Mouse (Mus musculus): ENCODE measurements around the gene Pcdh19. TPM values are rescaled to one million over a fixed set of nuclear protein-coding genes. Genes with fewer than 3 reads are reported as not detected.

Gene Pcdh19
- polyA plus RNA-seq, 1 experiment from 2014 or later = 2.1 TPM

DNA sequence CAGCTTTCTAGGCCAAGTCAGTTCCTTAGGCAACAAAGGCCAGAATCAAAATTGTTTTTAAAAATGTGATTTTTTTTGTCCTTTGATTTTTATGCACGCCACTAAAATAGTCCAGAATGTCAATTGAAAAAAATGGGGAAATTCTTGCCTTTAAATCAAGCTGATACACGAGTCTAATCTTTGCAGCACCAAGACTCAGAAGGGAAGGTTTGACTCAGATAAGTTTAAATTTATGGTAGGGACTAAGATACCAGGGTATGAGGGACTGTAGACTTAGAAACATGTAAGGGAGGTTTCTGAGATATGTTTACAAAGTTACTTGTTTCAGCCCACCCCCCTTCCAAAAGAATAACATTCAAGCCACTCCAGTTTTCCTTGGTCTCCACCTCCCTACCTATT lies 3.6 kb upstream of the Pcdh19 start:
- WGBS = 39% methylated on average over 2 of the region's 2 CpGs
- no peak overlapping the region for H3K9ac ChIP-seq (ENCODE audit: low read length)
- ATAC-seq (ENCODE audit: low read depth) = no peak
- no peaks in the 10 kb centered on the region for H3K36me3 ChIP-seq (ENCODE audit: control insufficient read depth, insufficient read depth, low read length)
- H3K4me1 ChIP-seq (replicated peaks; ENCODE audit: control insufficient read depth, insufficient read depth, low read length) = no peaks in the 10 kb centered on the region
- no peak overlapping the region for H3K27ac ChIP-seq (ENCODE audit: low read length)
- H3K4me3 ChIP-seq (ENCODE audit: low read length) = no peak overlapping the region
- H3K9me3 ChIP-seq (ENCODE audit: control insufficient read depth, low read length) = no peaks in the 10 kb centered on the region
- no peak overlapping the region for H3K4me2 ChIP-seq (ENCODE audit: low read depth, low read length)
- H3K27me3 ChIP-seq (ENCODE audit: control insufficient read depth, insufficient read depth, low read depth, low read length) = peaks cover 10% of the 10 kb centered on the region

DNA sequence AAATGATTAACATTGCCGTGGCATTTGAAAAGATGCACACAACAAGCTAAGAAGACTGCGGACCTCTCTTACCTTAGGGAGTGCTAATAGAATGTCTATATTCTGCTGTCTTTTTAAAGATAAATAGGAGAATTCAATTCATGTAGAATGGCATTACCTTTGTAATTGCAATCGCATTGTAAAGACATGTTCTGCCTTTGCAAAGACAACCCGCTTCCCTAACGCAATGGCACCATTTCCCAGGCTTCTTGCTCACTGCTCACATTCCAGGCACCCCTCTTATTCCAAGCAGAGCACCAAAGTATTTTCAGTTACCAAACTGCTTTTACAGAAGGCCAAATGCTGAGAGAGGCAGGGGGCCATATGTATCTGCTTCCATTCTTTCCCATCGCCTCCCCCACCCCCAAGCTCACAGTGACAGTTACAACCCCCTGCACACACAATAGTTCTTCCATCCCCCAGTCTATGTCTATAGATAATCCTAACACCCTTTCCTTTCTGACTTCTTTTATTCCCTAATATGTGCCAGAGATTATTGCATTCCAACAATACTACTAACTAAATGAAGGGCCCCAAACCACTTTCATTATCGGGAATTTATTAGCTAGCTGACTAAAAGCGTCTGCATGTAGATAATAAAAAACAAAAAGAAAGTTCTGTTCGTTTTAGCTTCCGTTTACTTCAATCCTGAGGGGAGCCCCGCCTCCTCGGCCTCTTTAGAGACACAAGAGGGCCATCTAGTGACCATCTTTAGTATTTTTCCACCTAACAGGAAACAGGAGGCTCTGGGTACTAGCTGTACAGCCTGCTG lies 3.0 kb upstream of the Pcdh19 start:
- Histone ChIP-seq H3K4me1 (replicated peaks; ENCODE audit: control insufficient read depth, insufficient read depth, low read length) (no peaks in the 10 kb centered on the region), H3K27me3 (ENCODE audit: control insufficient read depth, insufficient read depth, low read depth, low read length) (peaks cover 14% of the 10 kb centered on the region), H3K9ac (ENCODE audit: low read length) (no peak overlapping the region), H3K9me3 (ENCODE audit: control insufficient read depth, low read length) (no peaks in the 10 kb centered on the region), H3K4me2 (ENCODE audit: low read depth, low read length) (peak overlapping the region; percentile 52), H3K36me3 (ENCODE audit: control insufficient read depth, insufficient read depth, low read length) (no peaks in the 10 kb centered on the region), H3K4me3 (ENCODE audit: low read length) (peak overlapping the region; percentile 29), H3K27ac (ENCODE audit: low read length) (no peak overlapping the region)
- ATAC-seq (ENCODE audit: low read depth) = no peak; the same call in 1 of the 2 replicates
- 8% methylated on average over 12 of the region's 12 CpGs for WGBS

- Histone ChIP-seq H3K9ac (ENCODE audit: low read length) (no peak overlapping the region), H3K4me2 (ENCODE audit: low read depth, low read length) (peak overlapping the region; percentile 52), H3K4me3 (ENCODE audit: low read length) (peak overlapping the region; percentile 29), H3K9me3 (ENCODE audit: control insufficient read depth, low read length) (no peaks in the 10 kb centered on the region), H3K4me1 (replicated peaks; ENCODE audit: control insufficient read depth, insufficient read depth, low read length) (no peaks in the 10 kb centered on the region), H3K27ac (ENCODE audit: low read length) (no peak overlapping the region), H3K27me3 (ENCODE audit: control insufficient read depth, insufficient read depth, low read depth, low read length) (peaks cover 19% of the 10 kb centered on the region), H3K36me3 (ENCODE audit: control insufficient read depth, insufficient read depth, low read length) (no peaks in the 10 kb centered on the region)
- ATAC-seq (ENCODE audit: low read depth) = no peak
- 7% methylated on average over 11 of the region's 11 CpGs for WGBS
These were observed 2.0 kb upstream of the Pcdh19 start for GRCm38 (mm10) chrX:133690822-133691221.

DNA sequence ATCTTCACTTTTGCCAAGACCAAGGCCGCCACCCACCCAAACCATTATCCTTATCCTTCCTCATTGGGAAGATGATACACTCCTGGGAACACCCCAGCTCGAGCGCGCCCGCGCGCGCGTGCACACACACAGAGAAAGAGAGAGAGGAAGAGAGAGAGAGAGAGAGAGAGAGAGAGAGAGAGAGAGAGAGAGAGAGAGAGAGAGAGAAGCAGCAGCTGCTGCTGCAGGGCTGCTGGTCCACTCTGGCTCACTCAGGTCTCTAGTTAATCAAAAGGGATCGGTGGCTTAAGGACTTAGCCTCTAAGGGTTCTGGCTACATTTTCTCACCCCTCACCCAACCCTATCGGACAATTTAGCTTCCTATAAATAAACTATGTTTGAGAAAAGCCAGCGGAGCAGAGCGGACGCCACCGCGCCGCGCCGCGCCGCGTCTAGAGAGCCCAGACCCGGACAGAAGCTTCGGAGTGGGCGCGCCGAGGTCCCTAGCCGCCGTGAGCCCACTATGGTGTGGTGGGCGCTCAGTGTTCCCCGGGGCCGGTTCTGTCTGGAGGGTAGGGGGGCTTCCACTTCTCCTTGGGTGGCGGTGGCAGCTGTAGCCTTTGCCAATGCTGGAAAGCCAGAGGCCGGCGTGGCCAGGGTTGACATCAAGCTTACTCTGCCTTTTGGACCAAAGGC lies 926 bp upstream of the Pcdh19 start:
- no peaks in the 10 kb centered on the region for H3K4me1 ChIP-seq (replicated peaks; ENCODE audit: control insufficient read depth, insufficient read depth, low read length)
- ATAC-seq (ENCODE audit: low read depth) = no peak
- 13% methylated on average over 35 of the region's 35 CpGs for WGBS

GRCm38 (mm10) chrX:133688156-133688555 lies 631 bp downstream of the Pcdh19 start:
- Histone ChIP-seq H3K9me3 (ENCODE audit: control insufficient read depth, low read length) (no peaks in the 10 kb centered on the region), H3K9ac (ENCODE audit: low read length) (peak overlapping the region; percentile 52), H3K27ac (ENCODE audit: low read length) (no peak overlapping the region), H3K27me3 (ENCODE audit: control insufficient read depth, insufficient read depth, low read depth, low read length) (peaks cover 27% of the 10 kb centered on the region), H3K36me3 (ENCODE audit: control insufficient read depth, insufficient read depth, low read length) (no peaks in the 10 kb centered on the region), H3K4me2 (ENCODE audit: low read depth, low read length) (peak overlapping the region; percentile 77), H3K4me3 (ENCODE audit: low read length) (peak overlapping the region; percentile 55), H3K4me1 (replicated peaks; ENCODE audit: control insufficient read depth, insufficient read depth, low read length) (no peaks in the 10 kb centered on the region)
- WGBS = 12% methylated on average over 22 of the region's 31 CpGs
- no peak for ATAC-seq (ENCODE audit: low read depth)

More for the DNA sequence above, 926 bp upstream of the Pcdh19 start:
- Histone ChIP-seq H3K27me3 (ENCODE audit: control insufficient read depth, insufficient read depth, low read depth, low read length) (peaks cover 27% of the 10 kb centered on the region), H3K4me3 (ENCODE audit: low read length) (peak overlapping the region; percentile 55), H3K9me3 (ENCODE audit: control insufficient read depth, low read length) (no peaks in the 10 kb centered on the region), H3K9ac (ENCODE audit: low read length) (peak overlapping the region; percentile 35; the same call in 1 of the 2 replicates), H3K27ac (ENCODE audit: low read length) (no peak overlapping the region), H3K36me3 (ENCODE audit: control insufficient read depth, insufficient read depth, low read length) (no peaks in the 10 kb centered on the region), H3K4me2 (ENCODE audit: low read depth, low read length) (peak overlapping the region; percentile 77)

- peaks cover 29% of the 10 kb centered on the region for H3K27me3 ChIP-seq (ENCODE audit: control insufficient read depth, insufficient read depth, low read depth, low read length)
- peak overlapping the region; percentile 50 for H3K9ac ChIP-seq (ENCODE audit: low read length)
- peak overlapping the region; percentile 77 for H3K4me2 ChIP-seq (ENCODE audit: low read depth, low read length)
- whole genome bisulfite sequencing = 23% methylated on average over 20 of the region's 37 CpGs
- H3K4me1 ChIP-seq (replicated peaks; ENCODE audit: control insufficient read depth, insufficient read depth, low read length) = no peaks in the 10 kb centered on the region
- peak overlapping the region; percentile 55 for H3K4me3 ChIP-seq (ENCODE audit: low read length)
- 0 out of 2 replicates have a peak, but pooled peaks have one; percentile 12 for ATAC-seq (ENCODE audit: low read depth)
- H3K27ac ChIP-seq (ENCODE audit: low read length) = no peak overlapping the region
- H3K36me3 ChIP-seq (ENCODE audit: control insufficient read depth, insufficient read depth, low read length) = no peaks in the 10 kb centered on the region
- H3K9me3 ChIP-seq (ENCODE audit: control insufficient read depth, low read length) = no peaks in the 10 kb centered on the region
These were observed 1.1 kb downstream of the Pcdh19 start for GRCm38 (mm10) chrX:133687666-133688151.

GRCm38 (mm10) chrX:133686533-133687311 lies 2.1 kb downstream of the Pcdh19 start:
- Histone ChIP-seq H3K4me2 (ENCODE audit: low read depth, low read length) (peak overlapping the region; percentile 77), H3K9me3 (ENCODE audit: control insufficient read depth, low read length) (no peaks in the 10 kb centered on the region), H3K27ac (ENCODE audit: low read length) (no peak overlapping the region), H3K9ac (ENCODE audit: low read length) (peak overlapping the region; percentile 50), H3K36me3 (ENCODE audit: control insufficient read depth, insufficient read depth, low read length) (no peaks in the 10 kb centered on the region), H3K4me3 (ENCODE audit: low read length) (peak overlapping the region; percentile 55), H3K4me1 (replicated peaks; ENCODE audit: control insufficient read depth, insufficient read depth, low read length) (no peaks in the 10 kb centered on the region), H3K27me3 (ENCODE audit: control insufficient read depth, insufficient read depth, low read depth, low read length) (peaks cover 32% of the 10 kb centered on the region)
- ATAC-seq (ENCODE audit: low read depth) = no peak
- 20% methylated on average over 50 of the region's 55 CpGs for whole genome bisulfite sequencing

DNA sequence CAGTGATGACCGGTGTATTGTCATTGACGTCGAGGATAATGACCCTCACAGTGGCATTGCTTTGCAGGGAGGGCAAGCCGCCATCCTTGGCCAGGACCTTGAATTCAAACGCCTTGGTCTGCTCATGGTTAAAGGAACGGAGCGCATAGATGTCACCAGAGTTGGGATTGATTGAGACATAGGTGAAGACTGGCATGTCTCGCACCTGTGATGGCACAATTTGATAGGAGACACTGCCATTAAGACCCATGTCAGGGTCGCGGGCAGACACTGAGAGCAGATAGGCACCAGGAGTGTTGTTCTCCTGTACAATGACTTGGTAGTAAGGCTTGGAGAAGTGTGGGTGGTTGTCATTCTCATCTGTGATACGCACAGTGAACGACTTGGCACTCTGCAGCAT lies 3.2 kb downstream of the Pcdh19 start:
- no peak for ATAC-seq (ENCODE audit: low read depth)
- 43% methylated on average over 12 of the region's 12 CpGs for WGBS
- no peak overlapping the region for H3K9ac ChIP-seq (ENCODE audit: low read length)
- H3K27ac ChIP-seq (ENCODE audit: low read length) = no peak overlapping the region
- peaks cover 29% of the 10 kb centered on the region for H3K27me3 ChIP-seq (ENCODE audit: control insufficient read depth, insufficient read depth, low read depth, low read length)
- H3K36me3 ChIP-seq (ENCODE audit: control insufficient read depth, insufficient read depth, low read length) = no peaks in the 10 kb centered on the region
- no peak overlapping the region for H3K4me3 ChIP-seq (ENCODE audit: low read length)
- H3K4me1 ChIP-seq (replicated peaks; ENCODE audit: control insufficient read depth, insufficient read depth, low read length) = no peaks in the 10 kb centered on the region
- no peaks in the 10 kb centered on the region for H3K9me3 ChIP-seq (ENCODE audit: control insufficient read depth, low read length)
- no peak overlapping the region for H3K4me2 ChIP-seq (ENCODE audit: low read depth, low read length)

GRCm38 (mm10) chrX:133683961-133684360 lies 4.8 kb downstream of the Pcdh19 start:
- 39% methylated on average over 3 of the region's 3 CpGs for WGBS
- Histone ChIP-seq H3K4me2 (ENCODE audit: low read depth, low read length) (no peak overlapping the region), H3K9ac (ENCODE audit: low read length) (no peak overlapping the region), H3K27me3 (ENCODE audit: control insufficient read depth, insufficient read depth, low read depth, low read length) (peaks cover 27% of the 10 kb centered on the region), H3K4me3 (ENCODE audit: low read length) (no peak overlapping the region), H3K4me1 (replicated peaks; ENCODE audit: control insufficient read depth, insufficient read depth, low read length) (no peaks in the 10 kb centered on the region), H3K36me3 (ENCODE audit: control insufficient read depth, insufficient read depth, low read length) (no peaks in the 10 kb centered on the region), H3K27ac (ENCODE audit: low read length) (no peak overlapping the region), H3K9me3 (ENCODE audit: control insufficient read depth, low read length) (no peaks in the 10 kb centered on the region)
- ATAC-seq (ENCODE audit: low read depth) = no peak

Measured in lung, embryonic 16.5 days (tissue).